Mouse (Mus musculus) G1E (cell line): Measurements from ENCODE around the gene Gm49337.

ENCODE experiments used
- CTCF ChIP-seq: IDR thresholded peaks from 2 replicates; pipeline ENCODE4 v1.5.1; 2012; ENCODE audit warnings: low read depth, low read length, inconsistent platforms, mixed read lengths
- GATA1 ChIP-seq: IDR thresholded peaks from 2 replicates; pipeline ENCODE4 v1.6.1; 2012; ENCODE audit warnings: borderline replicate concordance, low read length, inconsistent platforms, mixed read lengths
- GATA2 ChIP-seq: IDR thresholded peaks from 2 replicates; pipeline ENCODE4 v1.6.1; 2012; ENCODE audit warnings: low read depth, low read length, inconsistent platforms, borderline replicate concordance
- POLR2AphosphoS5 ChIP-seq: IDR thresholded peaks from 2 replicates; pipeline ENCODE4 v1.6.1; 2012; ENCODE audit warnings: low read depth, low read length, inconsistent platforms; ENCODE audit not compliant: insufficient replicate concordance
- TAL1 ChIP-seq: conservative IDR thresholded peaks from 2 replicates; pipeline ENCODE4 v1.6.1; 2012; ENCODE audit warnings: low read depth, low read length, inconsistent platforms, mixed read lengths

GRCm38 (mm10) chr4:116157882-116158281, 15.3 kb upstream of the Gm49337 start:
- TF ChIP-seq POLR2AphosphoS5, result no peak
- no peak for TF ChIP-seq CTCF
- TF ChIP-seq GATA2, result no peak
- TF ChIP-seq GATA1, result no peak
- no peak for TF ChIP-seq TAL1
